Mouse (Mus musculus) monocyte, adult 5-6 weeks (primary cell): ENCODE measurements around the gene Clec1b. TPM values are rescaled to one million over a fixed set of nuclear protein-coding genes. Genes with fewer than 3 reads are reported as not detected.

Experiments
- ATAC-seq: fragments of 153-309, 156-312 bp; replicated peaks from 2 replicates; pipeline ENCODE4 v1.8.0; 2017; ENCODE audit warnings: mild to moderate bottlenecking; ENCODE audit not compliant: low TSS enrichment, insufficient number of reproducible peaks, severe bottlenecking, poor library complexity, low FRiP score
- total RNA-seq: library from RNA; stranded (forward); fragments of 200-1000, 200-491, 200-594 nt; gene quantifications from 3 replicates; pipeline ENCODE4 v1.2.3, GENCODE M21; 2017

Gene Clec1b
- total RNA-seq = 4.3 to 125 TPM (median 16.0 TPM) in 3 replicates

DNA sequence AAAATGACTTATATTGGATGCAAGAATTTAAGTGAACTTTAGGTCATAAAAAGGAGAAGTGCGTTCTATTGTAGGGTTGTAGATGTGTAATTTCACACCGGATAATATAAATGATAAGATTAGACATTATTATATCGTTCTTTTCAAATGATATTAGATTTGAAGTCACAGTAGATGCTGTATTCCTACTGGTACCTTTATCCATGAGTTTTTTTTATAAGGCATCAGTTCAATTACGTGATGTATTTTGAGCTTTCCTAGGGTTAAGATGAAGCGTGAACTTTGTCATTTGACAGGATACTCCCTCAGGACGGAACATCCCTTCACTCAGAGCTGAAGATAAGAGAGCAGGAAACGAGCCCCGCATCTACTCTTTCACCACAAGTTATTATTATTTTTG lies at the start of gene Clec1b:
Gene Clec1b, plus strand, starts transcription at position 301 of the 400 bp plus-strand sequence.
- ATAC-seq = no peak

DNA sequence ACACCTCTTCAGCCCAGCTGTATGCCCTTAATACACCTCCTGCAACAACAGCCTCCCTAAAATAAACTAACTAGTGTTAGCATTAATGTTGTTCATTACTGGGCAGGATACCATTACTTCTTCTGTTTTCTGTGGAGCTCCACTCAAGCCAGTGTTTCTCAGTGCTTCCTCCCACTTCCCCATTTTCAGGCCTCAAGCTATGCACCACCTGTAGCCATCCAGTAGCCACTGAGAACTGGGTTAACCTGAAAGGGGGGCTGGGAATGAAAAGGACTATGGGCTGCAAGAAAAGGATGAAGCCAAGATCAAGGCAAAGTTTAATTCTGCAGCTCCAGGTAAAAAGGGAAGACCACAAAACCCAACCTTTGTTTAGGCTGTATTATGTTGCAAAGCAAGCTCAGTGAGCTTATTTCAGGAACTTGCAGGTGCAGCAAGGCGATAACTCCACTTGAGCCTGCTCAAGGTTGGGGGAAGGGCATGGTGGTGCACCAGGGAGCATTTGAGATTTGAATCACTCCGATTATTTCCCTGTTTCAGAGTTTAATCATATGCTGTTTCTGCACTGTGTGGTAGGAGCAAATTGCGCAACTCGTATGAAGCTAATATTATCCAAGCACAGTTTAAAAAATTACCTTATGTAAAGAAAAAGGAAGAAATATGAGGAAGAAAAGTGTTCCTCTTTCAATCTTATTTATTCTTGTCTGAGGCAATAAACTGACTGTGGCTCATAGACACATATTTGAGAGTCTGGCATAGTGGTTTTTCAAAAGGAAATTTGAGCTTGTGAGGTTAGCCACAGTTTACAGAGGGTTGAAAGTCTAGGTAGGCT lies 47.4 kb upstream of the Clec1b start:
- peak; percentile 93 for ATAC-seq

DNA sequence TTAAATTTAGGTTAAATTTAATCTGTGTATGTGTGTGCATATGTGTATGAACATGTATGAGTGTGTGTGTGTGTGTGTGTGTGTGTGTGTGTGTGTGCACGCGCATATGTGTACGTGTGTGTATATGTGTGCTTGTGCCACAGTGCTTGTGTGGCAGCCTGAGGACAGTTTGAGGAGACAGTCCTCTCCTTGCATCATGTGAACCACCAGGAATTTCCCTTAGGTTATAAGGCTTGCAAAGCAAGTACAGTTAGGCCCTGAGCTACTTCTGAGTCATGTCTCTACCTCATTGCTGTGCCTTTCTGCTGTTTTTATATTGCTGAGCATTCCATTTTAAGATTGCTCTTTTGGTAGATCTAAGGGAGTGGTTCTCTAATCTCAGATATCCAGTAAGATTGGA lies 46.0 kb upstream of the Clec1b start:
- 0 out of 2 replicates have a peak, but pooled peaks have one; percentile 47 for ATAC-seq

- ATAC-seq = no peak
Measured at GRCm38 (mm10) chr6:129355774-129356173, 41.3 kb upstream of the Clec1b start.

DNA sequence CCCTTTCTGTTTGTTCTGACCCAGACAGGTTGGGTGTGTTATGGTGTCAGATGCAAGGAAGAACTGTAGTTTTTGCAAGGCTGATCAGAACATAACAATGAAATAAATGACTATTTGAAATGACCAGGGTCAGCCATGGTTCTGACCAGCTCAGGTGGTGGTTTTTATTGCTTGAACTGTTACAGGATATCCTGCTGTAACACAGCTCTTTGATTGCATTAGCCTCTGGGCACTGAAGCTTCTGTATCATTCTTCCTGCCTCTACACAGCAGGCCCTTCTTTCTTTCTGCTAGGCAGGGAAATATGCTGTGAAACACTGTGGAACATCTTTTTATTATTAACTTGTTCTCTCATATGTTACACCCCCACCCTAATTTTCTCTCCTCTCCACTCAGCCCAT lies 40.7 kb upstream of the Clec1b start:
- no peak for ATAC-seq

DNA sequence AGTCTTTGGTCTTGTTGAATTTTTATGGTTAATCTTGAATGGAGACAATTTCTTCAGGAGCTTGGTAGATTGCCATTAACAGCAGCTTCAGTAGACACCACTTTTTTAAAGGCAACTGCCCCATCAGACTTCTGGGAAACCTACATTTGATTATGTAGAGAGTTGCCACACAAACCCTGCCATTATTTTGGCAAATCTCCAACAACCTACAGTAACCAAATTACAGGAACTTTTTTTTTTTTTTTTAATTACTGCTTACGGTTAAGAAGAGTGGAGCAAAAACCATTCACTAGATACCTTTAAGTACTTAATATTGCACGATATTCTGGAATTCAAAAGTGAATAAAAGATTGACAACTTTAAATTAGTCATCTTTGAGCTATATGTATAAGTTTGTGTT lies 37.6 kb upstream of the Clec1b start:
- no peak for ATAC-seq

GRCm38 (mm10) chr6:129363942-129364341 lies 33.2 kb upstream of the Clec1b start:
- no peak for ATAC-seq

DNA sequence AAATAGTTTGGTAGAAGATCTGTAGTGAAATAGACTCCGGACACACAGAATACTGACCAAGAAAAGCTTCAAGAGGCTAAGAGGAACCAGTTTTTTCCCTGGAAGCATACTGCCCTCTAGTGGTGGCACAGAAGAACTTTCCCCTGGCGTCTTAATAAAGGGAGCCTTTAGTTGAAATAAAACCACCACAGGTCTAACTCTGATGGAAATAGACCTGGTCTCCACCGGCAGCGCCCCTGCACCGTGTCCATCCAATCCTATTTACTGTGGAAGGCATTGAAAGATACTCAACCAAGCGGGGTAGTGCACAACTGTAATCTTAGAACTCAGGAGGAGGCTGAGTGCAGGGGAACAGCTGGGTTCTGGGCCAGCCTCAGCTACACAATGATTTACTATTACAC lies 31.1 kb upstream of the Clec1b start:
- ATAC-seq = peak; percentile 79

GRCm38 (mm10) chr6:129369374-129370132 lies 27.5 kb upstream of the Clec1b start:
- ATAC-seq = peak; percentile 50; the same call in 1 of the 2 replicates

DNA sequence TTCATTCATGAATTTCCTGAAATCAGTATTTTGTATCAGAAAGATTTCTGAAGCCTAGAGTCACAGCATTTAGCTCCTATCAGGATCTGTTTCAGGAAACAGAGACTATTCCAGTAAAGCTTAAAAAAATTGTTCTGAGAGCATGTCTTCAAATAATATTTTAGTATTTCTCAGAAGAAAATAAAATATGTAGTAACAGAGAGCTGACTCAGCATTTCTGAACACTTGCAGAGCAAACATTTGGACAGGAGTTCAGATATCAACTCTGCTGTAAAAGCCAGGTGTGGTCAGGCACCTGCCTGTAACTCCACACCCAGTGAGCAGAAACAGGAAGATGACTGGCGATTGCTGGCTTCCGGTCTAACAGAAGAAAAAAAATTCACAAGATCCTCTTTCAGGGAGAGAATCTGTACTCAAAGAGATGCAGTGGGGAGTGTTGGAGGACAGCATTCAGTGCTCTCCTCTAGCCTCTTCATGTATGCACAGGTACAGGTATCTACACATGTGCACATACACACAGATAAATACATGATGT lies 22.1 kb upstream of the Clec1b start:
- ATAC-seq = peak; percentile 51; the same call in 1 of the 2 replicates

DNA sequence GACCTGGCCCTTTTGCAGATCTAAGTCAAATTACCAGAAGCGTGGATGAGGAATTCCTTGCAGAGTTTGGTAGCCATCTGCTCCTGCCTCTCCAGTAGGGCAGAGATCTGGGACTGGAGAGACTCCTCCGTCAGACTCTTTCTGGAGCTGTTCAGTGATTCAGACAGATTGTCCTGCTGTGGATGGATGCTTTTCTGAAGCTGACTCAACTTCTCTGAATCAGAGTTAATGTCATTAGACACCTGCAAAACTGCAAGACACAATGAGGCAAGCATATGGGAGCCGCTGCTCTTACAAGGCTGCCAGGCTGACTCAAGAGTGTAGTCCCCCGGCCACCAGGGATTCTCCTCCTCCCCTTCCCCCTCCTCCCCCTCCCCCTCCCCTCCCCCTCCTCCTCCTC lies 16.6 kb upstream of the Clec1b start:
- ATAC-seq = no peak

DNA sequence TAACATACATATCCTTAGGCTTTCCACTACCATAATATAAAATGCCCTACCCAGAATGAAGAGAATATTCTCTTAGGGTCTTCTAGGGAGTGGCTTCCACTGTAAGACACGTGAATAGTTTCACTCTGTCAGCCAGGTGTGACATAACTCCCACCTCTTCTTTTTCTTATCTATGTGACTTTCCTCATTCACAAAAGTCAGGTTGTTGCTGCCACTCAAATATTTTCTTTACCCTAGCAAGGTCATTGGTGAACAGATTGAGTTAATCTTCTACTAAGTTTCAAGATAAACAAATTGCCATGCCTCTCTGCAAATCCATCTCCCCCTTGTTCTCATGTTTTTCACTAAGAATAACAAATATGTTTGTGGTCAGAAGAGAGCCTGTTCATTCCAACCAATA lies 15.4 kb upstream of the Clec1b start:
- ATAC-seq = no peak

DNA sequence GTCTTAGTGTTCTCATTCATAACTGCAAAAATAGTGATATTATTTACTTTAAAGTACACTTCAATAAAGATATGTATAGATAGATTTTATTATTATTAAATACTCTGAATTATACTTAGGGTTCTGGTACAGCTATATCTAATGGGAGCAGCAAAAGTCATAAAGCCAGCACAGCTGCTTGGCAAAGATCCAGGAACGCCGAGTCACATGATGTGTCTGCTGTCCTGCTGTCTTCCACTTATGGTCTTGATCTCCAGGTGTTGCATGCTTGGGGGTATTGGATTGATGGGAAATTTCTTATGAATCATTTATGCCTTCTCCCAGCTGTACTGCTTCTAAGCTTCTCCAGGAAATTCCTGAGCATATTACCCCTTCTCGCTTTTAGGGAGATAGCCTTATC lies 13.6 kb upstream of the Clec1b start:
- ATAC-seq = no peak

- no peak for ATAC-seq
Measured at GRCm38 (mm10) chr6:129385000-129385399, 12.1 kb upstream of the Clec1b start.

GRCm38 (mm10) chr6:129385774-129386173 lies 11.3 kb upstream of the Clec1b start, which contains the start of gene Clec12b:
Gene Clec12b (minus strand): TSS chr6:129385874.
- ATAC-seq = no peak

DNA sequence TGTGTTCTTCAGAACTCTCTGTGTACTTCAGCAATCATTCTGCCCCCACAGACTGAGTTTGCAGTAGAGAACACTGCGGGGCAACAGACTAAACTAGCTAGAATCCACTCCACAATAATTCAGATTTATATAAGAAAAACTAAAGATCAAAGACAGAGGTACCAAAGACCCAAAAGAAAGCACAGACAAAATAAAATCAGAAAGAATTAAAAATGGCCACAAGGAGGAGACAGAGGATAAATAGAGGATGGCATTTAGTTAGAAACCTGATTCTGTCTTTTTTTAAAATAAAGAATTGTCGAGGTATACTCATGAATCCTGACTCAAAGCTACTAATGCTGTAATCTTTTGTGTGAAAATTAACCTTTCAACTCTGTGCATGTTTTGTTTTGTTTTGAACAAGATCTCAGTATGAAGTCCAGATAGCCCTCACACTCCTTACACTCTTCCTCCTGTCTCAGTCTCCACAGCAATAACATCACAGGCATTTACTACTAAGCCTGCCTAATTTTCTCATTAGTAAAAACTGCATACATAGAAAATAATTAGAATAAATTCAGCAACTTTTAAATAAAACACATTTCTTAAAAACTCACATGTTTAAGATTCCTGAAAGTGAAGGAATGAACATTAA lies 3.9 kb upstream of the Clec1b start:
- ATAC-seq = no peak

- no peak for ATAC-seq
Measured at GRCm38 (mm10) chr6:129393732-129394131, 3.4 kb upstream of the Clec1b start.

DNA sequence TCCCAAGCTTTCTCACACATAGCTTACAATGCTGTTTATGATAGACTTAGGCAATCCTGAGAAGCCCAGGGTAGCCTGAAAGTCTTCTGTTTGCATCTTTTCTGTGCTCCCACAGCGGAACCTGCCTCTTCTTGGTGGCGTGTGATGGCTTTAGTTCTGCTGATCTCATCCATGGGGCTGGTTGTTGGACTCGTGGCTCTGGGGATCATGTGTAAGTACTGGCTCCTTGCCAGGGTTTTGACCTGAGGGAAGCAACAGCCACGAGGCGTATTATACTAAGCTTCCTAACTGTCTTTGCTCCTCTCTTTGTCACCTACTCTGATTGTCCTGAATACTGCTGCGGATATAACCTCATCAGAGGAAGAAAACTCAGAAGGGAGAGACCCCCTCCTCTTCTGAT lies 2.8 kb downstream of the Clec1b start:
- 0 out of 2 replicates have a peak, but pooled peaks have one; percentile 31 for ATAC-seq

DNA sequence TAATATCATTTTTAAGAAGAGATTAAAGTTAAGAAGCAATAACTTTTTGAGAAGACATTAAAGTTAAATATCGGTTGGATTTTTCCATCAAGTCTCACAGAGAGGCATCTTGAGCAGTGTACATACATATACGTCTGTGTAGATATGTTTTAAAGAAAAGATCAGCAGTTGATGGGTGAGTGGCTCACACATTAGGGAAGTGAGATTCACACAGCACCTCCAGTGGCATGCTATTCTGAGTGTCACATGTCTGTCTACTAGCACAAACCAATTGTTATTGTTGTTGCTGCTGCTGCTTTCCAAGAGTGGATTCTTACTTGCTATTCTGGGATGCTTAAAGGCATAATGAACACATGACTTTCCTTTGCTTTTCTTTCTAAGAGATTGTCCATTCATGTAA lies 5.3 kb downstream of the Clec1b start:
- ATAC-seq = 0 out of 2 replicates have a peak, but pooled peaks have one; percentile 54
